Mouse (Mus musculus) myocyte (in vitro differentiated cells): ENCODE results near the gene Tmem88.

ENCODE experiments used
- POLR2A ChIP-seq: IDR thresholded peaks from one replicate; pipeline ENCODE4 v1.6.1; 2011; ENCODE audit warnings: low read depth, mild to moderate bottlenecking, control low read depth, moderate library complexity; ENCODE audit not compliant: insufficient read length
- POLR2AphosphoS2 ChIP-seq: IDR thresholded peaks from one replicate; pipeline ENCODE4 v1.6.1; 2011; ENCODE audit warnings: low read depth, control low read depth; ENCODE audit not compliant: insufficient read length

- peak; percentile 21 for TF ChIP-seq POLR2AphosphoS2
- no peak for TF ChIP-seq POLR2A
Measured at GRCm38 (mm10) chr11:69406867-69407723, 9.1 kb upstream of the Tmem88 start.
